Mouse (Mus musculus): Measurements from ENCODE around the gene Iqsec1.

DNA sequence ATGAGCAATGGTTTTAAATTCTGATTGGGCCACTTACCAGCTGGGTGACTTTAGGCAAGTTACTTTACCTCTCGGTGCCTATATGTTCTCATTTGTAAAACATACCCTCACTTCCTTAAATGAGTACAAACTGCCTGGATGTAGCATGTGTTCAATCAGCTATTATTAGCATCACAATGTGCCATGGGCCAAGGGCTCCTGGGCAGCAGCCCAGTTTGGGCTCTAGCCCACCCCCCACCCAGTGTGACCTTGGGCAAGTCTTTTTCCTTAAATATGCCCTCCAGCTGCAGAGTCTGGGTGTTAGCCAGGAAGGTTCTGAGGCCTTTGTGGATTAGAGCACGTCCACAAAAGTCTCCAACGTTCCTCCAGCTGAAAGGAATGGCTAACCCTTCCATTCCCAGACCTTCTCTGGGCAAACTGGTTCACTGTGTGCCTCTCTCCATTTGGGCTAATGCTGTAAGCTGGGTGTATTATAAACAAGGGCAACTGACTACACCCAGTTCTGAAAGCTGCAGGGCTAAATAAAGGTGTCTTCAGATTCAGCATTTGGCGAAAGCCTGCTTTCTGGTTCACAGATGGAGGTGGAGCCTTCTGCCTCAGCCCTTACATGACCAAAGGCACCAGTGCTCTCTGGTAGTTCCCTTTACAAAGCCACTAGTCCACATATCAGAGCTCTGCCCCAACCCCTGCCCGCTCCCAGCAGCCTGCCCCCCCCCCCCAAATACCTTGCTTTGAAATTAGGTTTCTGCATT lies 101.3 kb downstream of the Iqsec1 start:
- TF ChIP-seq CTCF (IDR thresholded peaks at IDR 0.05; ENCODE audit: low read depth, low read length) (no peak), POLR2A (IDR thresholded peaks at IDR 0.05; ENCODE audit: insufficient read depth, low read length) (no peak), EP300 (IDR thresholded peaks at IDR 0.05; ENCODE audit: insufficient read depth, low read depth, low read length) (no peak)
